Mouse (Mus musculus) hindlimb bud, embryonic 11.5 days (tissue): ENCODE results near the gene Slfn4.
"Not testable (repeated sequence)": the region's sequence is repeated elsewhere in the genome, so short reads cannot be mapped to it uniquely, and the experiment has no call there.

Source experiments
- DNase-seq: peaks from one replicate; pipeline ENCODE4 v3.0.0-alpha.2; 2012; ENCODE audit warnings: low read depth, low spot score; ENCODE audit errors: extremely low spot score

Slfn4 gene

GRCm38 (mm10) chr11:83174948-83175539 lies at the start of gene Slfn4:
Gene Slfn4 (plus strand): TSS chr11:83175186.
- DNase-seq, result no peak

DNA sequence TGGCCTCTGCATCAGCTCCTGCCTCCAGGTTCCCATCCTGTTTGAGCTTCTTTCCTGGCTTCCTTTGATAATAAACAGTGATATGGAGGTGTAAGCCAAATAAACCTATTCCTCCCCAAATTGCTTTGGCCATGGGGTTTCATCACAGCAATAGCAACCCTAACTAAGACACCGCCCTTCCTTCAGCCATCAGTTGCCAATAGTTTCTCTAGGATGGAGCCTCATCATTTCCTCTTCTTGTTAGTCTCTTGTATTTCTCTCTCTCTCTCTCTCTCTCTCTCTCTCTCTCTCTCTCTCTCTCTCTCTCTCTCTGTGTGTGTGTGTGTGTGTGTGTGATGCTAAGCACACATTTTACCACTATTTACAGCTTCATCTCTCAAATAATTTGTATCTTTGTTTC lies 49.4 kb upstream of the Slfn4 start:
- DNase-seq, result not testable (repeated sequence)

GRCm38 (mm10) chr11:83137253-83137652 lies 37.7 kb upstream of the Slfn4 start:
- not testable (repeated sequence) for DNase-seq

DNA sequence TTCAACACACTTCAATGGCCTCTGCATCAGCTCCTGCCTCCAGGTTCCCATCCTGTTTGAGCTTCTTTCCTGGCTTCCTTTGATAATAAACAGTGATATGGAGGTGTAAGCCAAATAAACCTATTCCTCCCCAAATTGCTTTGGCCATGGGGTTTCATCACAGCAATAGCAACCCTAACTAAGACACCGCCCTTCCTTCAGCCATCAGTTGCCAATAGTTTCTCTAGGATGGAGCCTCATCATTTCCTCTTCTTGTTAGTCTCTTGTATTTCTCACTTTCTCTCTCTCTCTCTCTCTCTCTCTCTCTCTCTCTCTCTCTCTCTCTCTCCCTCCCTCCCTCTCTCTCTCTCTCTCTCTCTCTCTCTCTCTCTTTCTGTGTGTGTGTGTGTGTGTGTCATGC lies 26.0 kb upstream of the Slfn4 start:
- not testable (repeated sequence) for DNase-seq

DNA sequence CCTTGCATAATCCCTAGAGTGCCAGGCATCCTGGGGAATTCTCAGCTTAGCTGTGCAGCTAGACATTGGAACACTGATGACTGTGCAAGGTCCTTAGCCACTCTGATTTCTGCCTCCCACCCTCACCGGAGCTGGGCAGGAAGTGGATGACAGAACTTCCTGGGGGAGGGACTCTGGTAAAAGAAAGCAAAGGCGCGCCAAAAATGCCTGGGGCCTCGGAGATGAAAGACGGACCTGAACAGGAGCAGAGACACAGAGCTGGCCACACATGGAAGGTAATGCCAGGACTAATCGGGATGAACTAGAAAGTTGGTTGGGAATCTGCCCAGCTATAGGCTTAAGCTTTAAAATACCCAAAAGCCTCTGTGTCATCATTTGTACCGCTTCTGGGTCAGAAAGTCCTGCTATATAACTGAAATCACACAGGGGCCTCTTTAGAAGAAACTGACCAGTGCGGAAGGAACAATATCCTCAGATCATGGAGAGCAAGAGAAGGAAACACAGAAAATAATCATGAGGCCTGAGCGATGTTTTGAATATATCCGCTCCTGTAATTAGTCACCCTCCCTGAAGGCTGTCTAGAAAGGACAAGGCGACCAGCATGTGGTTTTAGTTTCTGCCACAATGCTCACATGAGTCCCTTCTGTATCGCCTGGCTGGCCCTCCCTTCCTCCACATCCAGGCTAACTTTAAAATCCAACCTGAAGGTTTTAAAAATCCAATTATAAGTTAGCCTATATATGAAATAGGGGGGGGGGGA lies 16.3 kb downstream of the Slfn4 start, which contains the start of gene Slfn3:
Slfn3 (plus strand) TSS at position 197 of the 760 bp plus-strand sequence.
- DNase-seq, result no peak

DNA sequence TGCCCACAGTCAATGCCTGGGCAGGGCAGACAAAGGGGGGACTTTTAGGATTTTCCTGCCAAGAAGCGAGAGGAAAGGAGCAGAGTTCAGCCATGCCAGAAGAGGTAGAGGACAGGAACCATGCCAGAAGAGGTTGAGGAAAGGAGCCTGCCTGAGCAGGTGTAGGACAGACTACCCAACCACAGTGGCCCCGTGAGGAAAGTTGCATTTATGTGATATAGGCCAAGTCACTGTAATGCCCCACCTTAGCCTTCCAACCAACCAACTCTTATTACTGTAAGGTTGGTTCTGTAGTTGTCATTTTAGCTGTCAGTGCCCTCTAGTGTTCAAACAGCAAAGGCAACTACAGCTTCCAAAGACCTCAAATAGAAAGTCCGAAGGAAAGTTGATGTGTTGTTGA lies 17.0 kb downstream of the Slfn4 start:
- no peak for DNase-seq

DNA sequence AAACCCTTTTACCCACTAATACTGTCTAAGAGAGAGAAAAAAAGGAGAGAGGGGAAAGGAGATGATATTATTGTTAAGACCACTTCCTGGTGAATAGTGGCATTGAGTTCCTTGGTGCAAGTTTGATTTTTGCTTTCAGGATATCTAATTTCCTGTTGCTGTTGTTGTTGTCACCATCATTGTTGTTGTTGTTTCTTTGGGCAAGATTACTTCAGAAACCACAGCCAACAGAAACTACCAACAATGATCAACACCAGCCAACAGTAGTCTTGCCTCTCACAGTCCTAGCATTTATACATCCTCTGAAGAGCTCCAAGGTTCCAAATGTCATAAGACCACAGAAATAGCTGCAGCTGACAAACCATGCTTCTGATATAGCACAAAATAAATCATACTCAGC lies 30.0 kb downstream of the Slfn4 start:
- no peak for DNase-seq

- no peak for DNase-seq
Measured at GRCm38 (mm10) chr11:83216119-83216518, 41.1 kb downstream of the Slfn4 start.

DNA sequence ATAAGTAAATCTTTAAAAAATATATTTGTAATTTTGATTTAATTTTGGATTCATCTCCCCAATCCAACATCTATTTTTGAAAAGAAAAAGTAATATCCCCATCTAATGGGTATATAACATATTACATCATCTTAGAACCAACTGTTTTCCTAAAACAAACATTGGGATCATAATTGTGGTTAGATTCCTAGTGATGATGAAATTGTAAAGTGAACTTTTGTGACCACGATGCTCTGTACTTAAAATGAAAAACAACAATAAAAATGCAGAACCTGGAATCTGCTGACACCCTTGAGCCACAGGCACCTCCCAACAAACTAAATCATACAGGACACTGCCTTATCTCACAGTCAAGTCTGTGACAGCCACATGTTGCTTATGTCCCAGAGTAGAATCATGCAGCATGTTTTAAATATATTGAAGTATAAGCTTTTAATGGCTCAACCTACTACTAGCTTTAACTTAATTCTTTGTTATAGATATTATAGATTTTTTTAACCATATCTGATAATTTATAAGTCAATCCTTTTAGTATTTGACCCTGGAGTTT lies 46.4 kb downstream of the Slfn4 start:
- DNase-seq, result no peak

DNA sequence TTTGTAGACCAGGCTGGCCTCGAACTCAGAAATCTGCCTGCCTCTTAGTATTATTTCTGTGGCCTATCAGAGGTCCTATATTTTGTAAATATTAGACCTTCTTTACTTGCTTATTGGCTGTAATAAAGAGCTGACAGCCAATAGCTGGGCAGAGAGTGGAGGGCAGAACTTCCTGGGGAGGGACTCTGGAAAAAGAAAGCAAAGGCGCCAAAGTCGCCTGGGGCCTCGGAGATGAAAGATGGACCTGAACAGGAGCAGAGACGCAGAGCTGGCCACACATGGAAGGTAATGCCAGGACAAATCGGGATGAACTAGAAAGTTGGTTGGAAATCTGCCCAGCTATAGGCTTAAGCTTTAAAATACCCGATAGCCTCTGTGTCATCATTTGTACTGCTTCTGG lies 48.4 kb downstream of the Slfn4 start:
- no peak for DNase-seq

- not testable (repeated sequence) for DNase-seq
Measured at GRCm38 (mm10) chr11:83223793-83224192, 48.8 kb downstream of the Slfn4 start.

DNA sequence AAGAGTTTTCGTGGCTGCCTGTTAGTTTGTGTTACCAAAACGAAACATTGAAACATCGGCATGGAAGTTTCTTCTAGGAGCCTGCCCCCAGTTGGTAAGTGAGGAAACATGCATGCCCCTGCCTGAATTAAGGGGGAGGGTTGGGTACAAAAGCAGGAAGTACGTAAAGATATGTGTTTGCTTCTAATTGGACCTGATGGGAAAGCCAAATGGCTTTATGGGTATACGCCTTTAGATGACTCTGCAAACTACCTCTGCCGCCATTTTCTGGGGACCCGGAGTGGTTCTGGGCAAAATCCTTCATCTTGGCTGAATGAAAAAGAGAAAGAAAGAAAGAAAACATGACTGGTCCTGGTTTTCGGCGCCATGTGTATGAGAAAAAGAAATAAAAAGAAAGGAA lies 49.2 kb downstream of the Slfn4 start:
- DNase-seq, result no peak

- no peak for DNase-seq
Measured at GRCm38 (mm10) chr11:83224750-83225149, 49.8 kb downstream of the Slfn4 start.

DNA sequence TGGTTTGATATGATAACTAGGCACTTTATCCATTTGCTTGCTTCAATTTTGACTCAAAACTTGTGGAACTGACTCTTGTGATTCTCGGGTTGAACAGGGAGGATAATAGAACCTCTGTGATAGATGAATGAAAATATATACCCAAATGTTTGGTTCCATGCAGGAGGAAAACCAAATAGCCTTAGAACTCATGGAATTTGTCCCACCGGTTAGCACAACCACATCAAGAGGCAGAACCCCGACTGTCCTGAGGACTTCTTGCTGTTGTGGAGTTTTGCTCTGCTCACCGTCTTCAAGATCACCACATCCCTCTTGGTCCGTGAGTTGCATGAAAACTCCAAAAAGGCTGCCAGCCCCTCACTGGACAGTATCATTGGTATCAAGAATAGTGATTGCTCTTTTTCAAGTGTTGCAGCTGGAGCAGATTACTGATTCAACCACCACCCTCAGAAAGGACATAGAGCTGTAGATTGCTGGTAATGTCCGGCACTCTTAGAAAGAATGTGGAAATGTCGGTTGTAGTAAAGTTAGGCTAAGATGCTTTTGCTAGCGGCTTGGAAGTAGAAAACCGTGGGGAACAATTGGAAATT lies 50.5 kb downstream of the Slfn4 start:
- DNase-seq, result no peak

- no peak for DNase-seq
Measured at GRCm38 (mm10) chr11:83227926-83228723, 53.1 kb downstream of the Slfn4 start.

GRCm38 (mm10) chr11:83230966-83231365 lies 56.0 kb downstream of the Slfn4 start:
- DNase-seq, result no peak

DNA sequence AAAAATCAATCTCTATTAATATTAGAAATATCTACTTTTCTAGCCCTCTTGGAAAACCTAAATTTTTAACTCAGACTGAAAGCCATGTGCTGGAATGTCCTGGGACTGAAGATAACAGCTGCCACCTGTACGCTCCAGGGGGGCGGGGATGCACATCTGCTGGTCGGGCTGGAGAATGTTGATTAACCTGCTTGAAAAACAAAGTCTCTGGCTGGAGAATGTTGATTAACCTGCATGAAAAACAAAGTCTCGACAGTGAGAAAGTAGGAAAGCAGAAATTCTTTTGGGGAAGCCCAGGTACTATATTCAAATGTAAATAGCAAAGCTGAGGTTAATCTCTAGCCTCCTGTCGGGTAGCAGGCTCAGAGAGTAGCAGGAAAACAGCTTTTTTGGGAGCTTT lies 58.6 kb downstream of the Slfn4 start:
- DNase-seq, result not testable (repeated sequence)

DNA sequence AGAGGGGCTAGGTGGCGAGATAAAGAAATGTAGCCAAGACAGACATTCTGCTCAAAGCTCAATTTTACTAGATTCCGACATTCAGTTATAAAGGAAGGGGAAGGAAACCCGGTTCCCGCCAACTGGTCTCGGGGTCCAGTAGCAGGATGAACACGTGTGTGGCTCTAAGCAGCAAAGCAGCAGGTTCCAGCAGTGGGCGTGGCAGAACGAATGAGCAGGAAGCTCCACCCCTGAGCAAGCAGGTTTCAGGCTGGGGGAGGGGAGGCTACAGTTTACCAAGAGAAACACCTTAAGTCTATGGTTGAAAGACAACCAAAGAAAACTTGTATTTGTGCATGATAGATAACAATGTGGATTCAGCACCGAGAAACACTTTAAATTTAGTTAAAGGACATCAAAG lies 62.4 kb downstream of the Slfn4 start:
- DNase-seq, result not testable (repeated sequence)

- DNase-seq, result no peak
Measured at GRCm38 (mm10) chr11:83238389-83238788, 63.4 kb downstream of the Slfn4 start.

DNA sequence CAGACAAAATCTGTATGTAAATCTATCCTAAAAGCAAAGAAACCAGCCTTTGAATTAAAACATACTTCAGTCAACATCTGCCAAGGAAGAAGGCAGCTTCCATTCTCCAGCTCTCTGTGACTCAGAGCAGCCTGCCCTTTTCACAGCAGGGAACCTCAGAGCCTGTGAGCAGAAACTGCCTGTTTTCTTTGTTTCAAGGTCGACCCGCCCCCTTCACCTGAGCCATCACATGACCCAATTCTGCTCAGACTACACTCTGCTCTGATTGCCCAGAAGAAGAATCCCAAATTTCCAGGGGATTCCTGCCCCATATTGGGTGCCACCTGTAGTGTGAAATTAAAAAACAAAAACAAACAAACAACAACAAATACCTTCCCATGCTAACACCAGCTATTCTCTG lies 64.8 kb downstream of the Slfn4 start:
- no peak for DNase-seq
